Mouse (Mus musculus) large intestine, adult 2 months (tissue): ENCODE results near the gene Rmdn3. TPM values are rescaled to one million over a fixed set of nuclear protein-coding genes. Genes with fewer than 3 reads are reported as not detected.

Experiments used
- DNase-seq: peaks from one replicate; pipeline ENCODE4 v3.0.0-alpha.2; 2012; ENCODE audit warnings: low read depth, low spot score
- WGBS: fragments of 180-500 bp; shearing (Covaris S2); methylation state at CpG from one replicate; pipeline ENCODE4 v1.1.7; 2018; 5-methylcytosine and 5-hydroxymethylcytosine counted together
- polyA plus RNA-seq: library from polyadenylated mRNA; depleted of rRNA; stranded (reverse); fragments of >200 nt; gene quantifications from 2 replicates; pipeline ENCODE4 v1.2.3, GENCODE M21; 2012

Rmdn3 gene
- polyA plus RNA-seq, 1 experiment: 31.2 TPM

DNA sequence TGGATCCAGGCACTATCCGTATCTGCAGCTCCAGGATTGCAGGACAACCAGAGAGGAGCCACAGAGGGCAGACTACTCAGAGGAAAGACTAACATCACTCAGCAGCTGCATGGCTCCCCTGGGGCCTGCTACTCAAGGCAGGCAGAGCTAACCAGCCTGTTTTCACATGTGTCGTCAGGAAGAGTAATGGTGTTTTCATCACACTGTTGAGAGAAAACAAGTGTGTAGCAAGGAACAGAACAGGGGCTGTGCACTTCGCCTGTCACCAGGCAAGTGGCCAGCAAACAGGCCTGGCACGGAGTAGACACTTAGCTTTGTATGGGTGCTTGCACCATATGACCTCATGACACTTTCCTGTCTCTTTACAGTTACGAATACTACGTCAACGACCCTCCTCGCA is 14.7 kb upstream of the Rmdn3 start:
- no peak for DNase-seq
- 81% methylated on average over 8 of the region's 8 CpGs for WGBS

- DNase-seq: no peak
- WGBS: 86% methylated on average over 2 of the region's 2 CpGs
Observed at GRCm38 (mm10) chr2:119170282-119170681, 13.4 kb upstream of the Rmdn3 start.

- DNase-seq: no peak
- 2% methylated on average over 26 of the region's 26 CpGs for WGBS
Observed at GRCm38 (mm10) chr2:119167866-119168256, 11.0 kb upstream of the Rmdn3 start.

DNA sequence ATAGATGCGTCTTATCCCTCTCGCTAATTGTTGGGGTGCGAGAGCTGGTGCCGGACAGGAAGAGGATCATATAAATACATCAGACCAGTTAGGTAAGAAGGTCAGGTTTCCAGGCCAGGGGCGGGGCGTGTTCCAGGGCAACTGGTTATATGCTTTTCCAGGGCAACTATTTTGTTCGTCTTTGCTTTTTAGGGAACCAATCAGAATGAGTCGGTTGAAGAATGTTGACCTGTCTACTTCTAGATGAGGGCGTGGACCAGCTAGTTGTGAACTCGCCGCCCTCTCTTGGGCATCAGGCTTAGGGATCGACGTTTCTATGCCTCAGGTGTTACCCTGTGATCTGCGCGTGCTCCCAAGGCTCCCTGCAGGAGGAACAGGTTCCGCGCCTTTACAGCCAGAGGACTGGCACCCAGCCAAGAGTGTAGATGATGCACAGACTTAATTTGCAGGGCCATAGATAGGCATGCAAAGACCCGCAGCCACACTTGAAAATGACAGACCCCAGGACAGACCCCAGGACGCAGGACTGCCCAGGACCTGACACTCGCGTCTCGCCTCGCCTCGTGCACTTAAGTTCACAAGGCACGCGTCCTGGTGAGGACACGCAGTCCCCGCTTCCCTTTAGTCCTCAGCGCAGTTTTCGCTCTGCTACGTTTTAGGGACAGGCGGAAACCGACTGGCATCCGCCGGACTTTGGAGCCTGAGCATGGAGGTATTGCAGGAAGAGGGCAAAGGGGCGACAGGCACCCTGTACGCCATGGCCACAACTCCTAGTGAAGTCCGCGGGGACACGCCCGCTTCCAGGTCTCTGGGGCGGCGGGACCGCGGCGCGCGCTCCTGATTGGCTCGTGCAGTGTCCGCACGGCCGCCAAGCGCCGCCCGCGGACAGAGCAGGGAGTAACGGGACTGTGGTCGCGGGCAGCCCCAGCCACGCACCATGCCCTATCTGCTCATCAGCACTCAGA is 10.3 kb upstream of the Rmdn3 start, which contains the start of gene Gchfr:
Gene Gchfr, plus strand, starts transcription at position 873 of the 965 bp plus-strand sequence.
- peak; percentile 78 for DNase-seq
- WGBS: under 1% methylated on average over 60 of the region's 60 CpGs

GRCm38 (mm10) chr2:119165401-119165800 is 8.6 kb upstream of the Rmdn3 start:
- DNase-seq: no peak

DNA sequence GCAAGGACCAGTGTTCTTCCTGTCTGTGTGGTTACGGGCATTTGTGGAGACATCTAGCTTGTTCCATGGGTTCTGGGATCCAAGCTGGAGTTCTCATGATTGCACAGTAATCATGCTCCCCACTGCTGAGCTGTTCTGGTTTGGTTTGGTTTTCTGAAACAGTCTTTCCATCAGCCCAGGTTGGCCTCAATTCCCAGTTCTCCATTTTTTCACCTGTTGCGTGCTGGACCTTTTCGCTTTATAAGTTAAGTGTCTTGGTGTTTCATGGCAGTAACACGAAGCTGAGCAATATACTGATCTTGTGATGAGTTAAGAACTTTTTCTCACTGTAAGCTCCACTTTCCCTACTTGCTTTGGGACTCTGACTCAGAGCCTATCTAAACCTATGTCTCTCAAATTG is 7.2 kb upstream of the Rmdn3 start:
- 89% methylated on average over 4 of the region's 4 CpGs for WGBS
- no peak for DNase-seq

DNA sequence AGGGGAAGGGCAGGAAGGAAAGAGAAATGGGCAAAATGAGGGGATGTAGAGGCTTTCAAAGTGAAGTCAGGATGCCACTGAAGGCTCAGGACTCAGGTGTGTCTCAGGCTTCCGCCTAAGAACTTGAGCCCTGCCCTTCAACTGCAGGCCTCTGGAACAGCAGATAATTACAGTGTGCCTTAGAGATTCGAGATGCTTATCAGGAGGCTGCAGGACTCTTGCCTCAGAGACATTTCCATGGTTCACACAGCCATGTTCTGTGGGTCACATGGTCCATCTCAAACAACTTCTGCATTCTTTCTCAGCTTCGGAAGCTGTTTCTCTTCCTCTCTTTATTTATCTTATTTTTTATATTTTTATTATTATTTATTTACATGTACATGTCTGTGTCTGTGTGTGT is 6.3 kb upstream of the Rmdn3 start:
- DNase-seq: no peak
- WGBS: 40% methylated on average over 3 of the region's 3 CpGs

DNA sequence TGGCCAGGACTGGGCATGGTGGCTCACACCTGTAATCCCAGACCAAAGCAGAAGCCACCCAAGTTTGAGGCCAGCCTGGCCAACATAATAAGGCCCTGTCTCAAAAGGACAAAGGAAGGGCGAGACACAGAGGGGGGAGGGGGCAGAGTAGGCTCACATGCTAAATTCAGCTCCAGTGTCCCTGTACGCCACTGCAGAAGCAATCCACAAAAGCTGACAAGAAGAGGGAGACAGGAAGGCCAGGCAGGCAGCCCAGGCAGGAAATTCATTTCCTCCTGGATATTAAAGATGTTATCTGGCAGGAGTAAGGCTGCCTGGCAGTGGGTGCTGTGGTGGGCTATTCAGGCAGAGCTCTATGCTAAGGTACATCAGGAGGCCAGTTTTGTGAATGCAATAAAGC is 4.4 kb upstream of the Rmdn3 start:
- WGBS: 66% methylated on average over 2 of the region's 2 CpGs
- no peak for DNase-seq

DNA sequence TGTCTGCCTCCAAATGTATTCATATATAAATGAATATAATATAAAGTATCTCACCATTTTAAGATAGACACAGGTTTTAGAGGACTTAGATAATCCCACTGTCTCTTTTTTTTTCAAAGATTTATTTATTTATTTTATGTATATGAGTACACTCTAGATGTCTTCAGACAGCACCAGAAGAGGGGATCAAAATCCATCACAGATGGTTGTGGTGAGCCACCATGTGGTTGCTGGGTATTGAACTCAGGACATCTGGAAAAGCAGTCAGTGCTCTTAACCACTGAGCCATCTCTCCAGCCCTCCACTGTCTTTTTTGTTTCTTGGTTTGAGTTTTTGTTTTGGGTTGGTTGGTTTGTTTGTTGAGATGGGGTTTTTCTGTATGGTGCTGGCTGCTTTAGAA is 1.0 kb upstream of the Rmdn3 start:
- no peak for DNase-seq

- no peak for DNase-seq
- whole genome bisulfite sequencing: under 1% methylated on average over 34 of the region's 34 CpGs
Observed at GRCm38 (mm10) chr2:119156081-119156680, 653 bp downstream of the Rmdn3 start.

GRCm38 (mm10) chr2:119155388-119155787 is 1.4 kb downstream of the Rmdn3 start:
- WGBS: 74% methylated on average over 9 of the region's 9 CpGs
- DNase-seq: no peak

DNA sequence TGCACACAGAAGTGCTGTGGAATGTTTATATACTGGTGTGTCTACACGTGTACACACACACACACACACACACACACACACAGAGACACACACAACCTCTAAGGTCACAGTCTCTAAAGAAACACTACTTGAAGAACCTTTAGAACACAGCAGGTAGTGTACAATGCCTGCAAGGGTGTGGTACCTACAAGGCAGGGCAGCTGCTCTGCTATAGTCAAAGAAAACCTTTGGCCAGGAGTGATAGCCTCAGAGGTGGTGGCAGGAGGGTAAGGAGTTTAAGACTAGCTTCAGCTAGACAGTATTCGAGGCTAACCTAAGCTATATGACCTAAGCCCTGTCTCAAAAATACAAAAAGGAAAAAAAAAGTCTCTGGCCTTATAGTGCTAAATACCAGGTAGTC is 2.2 kb downstream of the Rmdn3 start:
- 37% methylated on average over 2 of the region's 2 CpGs for WGBS
- DNase-seq: peak; percentile 27

DNA sequence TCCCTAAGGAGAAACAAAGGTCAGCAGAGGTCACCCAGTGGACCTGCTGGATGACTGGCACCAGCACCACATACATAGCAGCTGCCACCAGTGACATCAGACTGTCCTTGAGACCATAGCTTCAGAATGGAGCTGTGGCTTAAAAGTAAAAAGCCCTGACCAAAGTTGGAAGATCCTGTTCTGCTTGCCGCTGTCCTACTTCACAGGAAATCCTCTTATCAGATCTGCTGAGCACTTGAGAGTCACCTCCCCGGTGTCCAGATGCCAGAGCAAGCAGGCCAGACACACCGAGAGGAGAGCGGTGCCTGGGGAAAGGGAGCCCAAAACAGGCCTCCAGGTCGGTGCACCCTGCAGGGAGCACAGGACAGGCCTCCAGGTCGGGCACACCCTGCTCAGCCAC is 4.6 kb downstream of the Rmdn3 start:
- WGBS: 89% methylated on average over 6 of the region's 6 CpGs
- DNase-seq: no peak

GRCm38 (mm10) chr2:119147775-119148174 is 9.1 kb downstream of the Rmdn3 start:
- 88% methylated on average over 8 of the region's 8 CpGs for WGBS
- no peak for DNase-seq

GRCm38 (mm10) chr2:119147160-119147678 is 9.6 kb downstream of the Rmdn3 start:
- 85% methylated on average over 22 of the region's 22 CpGs for WGBS
- no peak for DNase-seq

DNA sequence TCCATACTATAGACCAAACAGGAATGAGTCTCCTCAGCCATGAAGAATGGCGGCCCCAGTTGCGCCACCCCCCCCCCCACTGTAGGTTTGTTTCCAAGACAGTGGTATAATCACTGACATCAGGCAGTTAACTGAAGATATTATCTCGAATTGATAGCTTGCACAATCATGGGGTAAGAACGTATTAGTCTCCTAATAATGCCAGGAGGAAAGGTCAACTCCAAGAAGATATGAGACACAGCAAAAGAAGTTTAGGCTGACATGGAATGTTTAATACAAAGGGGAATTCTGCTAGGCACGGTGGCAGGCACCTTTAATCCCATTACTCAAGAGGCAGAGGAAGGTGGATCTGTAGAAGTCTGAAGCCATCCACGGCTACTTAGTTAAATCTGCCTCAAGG is 10.4 kb downstream of the Rmdn3 start:
- WGBS: 83% methylated on average over 6 of the region's 6 CpGs
- no peak for DNase-seq

GRCm38 (mm10) chr2:119145199-119145598 is 11.6 kb downstream of the Rmdn3 start:
- DNase-seq: no peak
- 90% methylated on average over 2 of the region's 2 CpGs for WGBS

GRCm38 (mm10) chr2:119136346-119136898 is 20.4 kb downstream of the Rmdn3 start:
- WGBS: 85% methylated on average over 5 of the region's 5 CpGs
- no peak for DNase-seq

- WGBS: 8% methylated on average over 20 of the region's 20 CpGs
- DNase-seq: no peak
Observed at GRCm38 (mm10) chr2:119113121-119113925, 43.5 kb downstream of the Rmdn3 start.
